Comparison of ENCODE assay signal across 8 mouse cellular contexts in genomic region chr16:55480304-55480703, GRCm38 (mm10).
DNase-seq lines count a peak whose midpoint lies in the region; ATAC-seq and TF ChIP-seq lines count a peak whose summit lies in the region.

No protein-coding gene starts in this region.

- H3K4me2 ChIP-seq in forebrain, embryonic 16.5 days (ENCODE audit: low read length) = no peak overlapping the region
- H3K4me2 ChIP-seq in midbrain, embryonic 15.5 days = no peak overlapping the region; the same call in 1 of the 2 replicates

- H3K9me3 ChIP-seq in forebrain, embryonic 16.5 days (ENCODE audit: control insufficient read depth, low read length) = no peaks in the 10 kb centered on the region
- no peaks in the 10 kb centered on the region for H3K9me3 ChIP-seq in midbrain, embryonic 15.5 days

- DNase-seq in layer of hippocampus, adult 2 months (ENCODE audit: low spot score in 2 of 2) = peak; percentile 11 to 25
- DNase-seq in layer of hippocampus, postnatal 36 days = no peak
- DNase-seq in ES-CJ7 (ENCODE audit: low read depth, low spot score) = peak; percentile 10
- DNase-seq in ovary, adult 18-20 months (ENCODE audit: low spot score) = no peak
- no peak for DNase-seq in right cerebral cortex, postnatal 36 days (ENCODE audit: low spot score in 2 of 2)
- no peak for DNase-seq in c-Kit-positive CD71-positive TER-119-positive erythroid progenitor cells, embryonic 14.5 days (ENCODE audit: low spot score)

- TF ChIP-seq CTCF in layer of hippocampus, adult 2 months (conservative IDR thresholded peaks at IDR 0.05) = peak; percentile 77

- H3K4me3 ChIP-seq in layer of hippocampus, adult 2 months = no peak overlapping the region
- H3K4me3 ChIP-seq in forebrain, embryonic 16.5 days (replicated peaks; ENCODE audit: low read length) = no peak overlapping the region
- H3K4me3 ChIP-seq in midbrain, embryonic 15.5 days = no peak overlapping the region

- H3K27ac ChIP-seq in layer of hippocampus, adult 2 months = no peak overlapping the region
- no peak overlapping the region for H3K27ac ChIP-seq in forebrain, embryonic 16.5 days (ENCODE audit: low read length)
- H3K27ac ChIP-seq in midbrain, embryonic 15.5 days = no peak overlapping the region

- WGBS in forebrain, embryonic 16.5 days = 39% methylated on average over 7 of the region's 7 CpGs
- 42% methylated on average over 7 of the region's 7 CpGs for WGBS in midbrain, embryonic 15.5 days

- 0 out of 2 replicates have a peak, but pooled peaks cover 3% of the 10 kb centered on the region for H3K4me1 ChIP-seq in forebrain, embryonic 16.5 days (replicated peaks; ENCODE audit: control insufficient read depth, insufficient read depth, low read length)
- H3K4me1 ChIP-seq in midbrain, embryonic 15.5 days = 0 out of 2 replicates have a peak, but pooled peaks cover 2% of the 10 kb centered on the region

- peak; percentile 76; the same call in 1 of the 2 replicates for ATAC-seq in forebrain, embryonic 16.5 days
- peak; percentile 85 for ATAC-seq in midbrain, embryonic 15.5 days (replicated peaks)

- H3K9ac ChIP-seq in forebrain, embryonic 16.5 days (replicated peaks; ENCODE audit: low read depth, low read length) = no peak overlapping the region
- H3K9ac ChIP-seq in midbrain, embryonic 15.5 days = no peak overlapping the region

- no peaks in the 10 kb centered on the region for H3K36me3 ChIP-seq in forebrain, embryonic 16.5 days (ENCODE audit: control insufficient read depth, insufficient read depth)
- H3K36me3 ChIP-seq in midbrain, embryonic 15.5 days (replicated peaks) = no peaks in the 10 kb centered on the region

- H3K27me3 ChIP-seq in forebrain, embryonic 16.5 days (replicated peaks; ENCODE audit: control insufficient read depth, insufficient read depth, low read length) = no peaks in the 10 kb centered on the region
- no peaks in the 10 kb centered on the region for H3K27me3 ChIP-seq in midbrain, embryonic 15.5 days (replicated peaks)

Comparison
In these comparisons a context has a peak if more than half of its experiments do, and no peak if none do; other contexts are left out.
1. DNase-seq: peak in layer of hippocampus, adult 2 months (2 of 2) and ES-CJ7 (single experiment); none in layer of hippocampus, postnatal 36 days (0 of 2), ovary, adult 18-20 months (single experiment), right cerebral cortex, postnatal 36 days (0 of 2) and c-Kit-positive CD71-positive TER-119-positive erythroid progenitor cells, embryonic 14.5 days (single experiment).